Mouse (Mus musculus) spleen, adult 2 months (tissue): Measurements from ENCODE around the gene Fstl5. TPM values are rescaled to one million over a fixed set of nuclear protein-coding genes. Genes with fewer than 3 reads are reported as not detected.

Experiments used
- DNase-seq, 2 experiments: peaks; one replicate each; pipeline versions ENCODE4 v3.0.0 to v3.0.0-alpha.2; 2012 to 2021; ENCODE audit warnings: low spot score in 2 of 2, low read depth in 1 of 2
- H3K27ac ChIP-seq: fragments of 200-500 bp; 2 replicates; pipeline ENCODE4 v1.5.1; 2012; ENCODE audit warnings: low read length, inconsistent platforms; ENCODE audit not compliant: insufficient read depth
- H3K27me3 ChIP-seq: fragments of 200-500 bp; 2 replicates; pipeline ENCODE4 v1.6.1; 2012; ENCODE audit warnings: mild to moderate bottlenecking, moderate library complexity, low read length, inconsistent platforms; ENCODE audit not compliant: control insufficient read depth, insufficient read depth
- H3K36me3 ChIP-seq: fragments of 200-500 bp; 2 replicates; pipeline ENCODE4 v1.6.1; 2012; ENCODE audit warnings: mild to moderate bottlenecking, low read length, inconsistent platforms; ENCODE audit not compliant: control insufficient read depth, insufficient read depth
- H3K4me1 ChIP-seq: fragments of 200-500 bp; 2 replicates; pipeline ENCODE4 v1.6.1; 2011; ENCODE audit warnings: inconsistent platforms; ENCODE audit not compliant: control insufficient read depth, insufficient read depth, insufficient read length
- H3K4me3 ChIP-seq: fragments of 200-500 bp; 2 replicates; pipeline ENCODE4 v1.5.1; 2011; ENCODE audit warnings: mild to moderate bottlenecking, inconsistent platforms; ENCODE audit not compliant: insufficient read depth, insufficient read length; ENCODE audit errors: extremely low read depth
- CTCF ChIP-seq: fragments of 200-500 bp; IDR thresholded peaks from 2 replicates; pipeline ENCODE4 v1.5.1; 2011; ENCODE audit warnings: mild to moderate bottlenecking, inconsistent platforms; ENCODE audit not compliant: insufficient read depth, insufficient read length, insufficient replicate concordance; ENCODE audit errors: extremely low read depth
- POLR2A ChIP-seq: fragments of 200-500 bp; IDR thresholded peaks from 2 replicates; pipeline ENCODE4 v1.6.1; 2011; ENCODE audit warnings: low read depth, low read length, inconsistent platforms
- WGBS: fragments of 180-500 bp; shearing (Covaris S2); methylation state at CpG from one replicate; pipeline ENCODE4 v1.1.7; 2018; 5-methylcytosine and 5-hydroxymethylcytosine counted together
- polyA plus RNA-seq: library from polyadenylated mRNA; depleted of rRNA; stranded (reverse); fragments of >200 nt; gene quantifications from 2 replicates; pipeline ENCODE4 v1.2.3, GENCODE M21; 2012; rRNA removed

Fstl5 gene
- polyA plus RNA-seq, 1 experiment, result not detected

GRCm38 (mm10) chr3:76739221-76739620 lies 665.2 kb downstream of the Fstl5 start:
- Histone ChIP-seq H3K4me1 (no peaks in the 10 kb centered on the region), H3K4me3 (no peak overlapping the region), H3K27ac (no peak overlapping the region), H3K36me3 (no peaks in the 10 kb centered on the region), H3K27me3 (no peaks in the 10 kb centered on the region)
- TF ChIP-seq CTCF, result no peak
- TF ChIP-seq POLR2A, result no peak
- DNase-seq, result no peak
- WGBS, result 85% methylated on average over 2 of the region's 2 CpGs

Other genes starting within 250 kb of the Fstl5 start
- 10.4 and 13.0 TPM in 2 replicates for gene Golim4, start 117.3 kb upstream of the Fstl5 start, polyA plus RNA-seq